Mouse (Mus musculus) limb, embryonic 10.5 days (tissue): ENCODE results near the gene Prss50. TPM values are rescaled to one million over a fixed set of nuclear protein-coding genes. Genes with fewer than 3 reads are reported as not detected.
"Not testable (repeated sequence)": the region's sequence is repeated elsewhere in the genome, so short reads cannot be mapped to it uniquely, and the experiment has no call there.

Source experiments
- DNase-seq: peaks from one replicate; pipeline ENCODE4 v3.0.0-alpha.2; 2017; ENCODE audit warnings: low spot score
- H3K27ac ChIP-seq: fragments of 300-500 bp; sonication (generic); 2 replicates; pipeline ENCODE4 v1.5.1; 2016; ENCODE audit warnings: mild to moderate bottlenecking
- H3K27me3 ChIP-seq: fragments of 300-500 bp; sonication (generic); 2 replicates; pipeline ENCODE4 v1.6.1; 2016; ENCODE audit warnings: low read depth, mild to moderate bottlenecking; ENCODE audit not compliant: poor library complexity, severe bottlenecking
- H3K36me3 ChIP-seq: fragments of 300-500 bp; sonication (generic); 2 replicates; pipeline ENCODE4 v1.6.1; 2016; ENCODE audit warnings: mild to moderate bottlenecking, moderate library complexity
- H3K4me1 ChIP-seq: fragments of 300-500 bp; sonication (generic); 2 replicates; pipeline ENCODE4 v1.6.1; 2016
- H3K4me3 ChIP-seq: fragments of 300-500 bp; sonication (generic); 2 replicates; pipeline ENCODE4 v1.5.1; 2016; ENCODE audit warnings: mild to moderate bottlenecking, moderate library complexity
- H3K9me3 ChIP-seq: fragments of 300-500 bp; sonication (generic); replicated peaks from 2 replicates; pipeline ENCODE4 v1.6.1; 2016; ENCODE audit warnings: mild to moderate bottlenecking
- WGBS: fragments of 180-500 bp; shearing (Covaris S2); methylation state at CpG from one replicate; pipeline ENCODE4 v1.1.7; 2016; 5-methylcytosine and 5-hydroxymethylcytosine counted together
- polyA plus RNA-seq: library from polyadenylated mRNA; unstranded; fragments of >200 nt; fragmentation: Nextera tagmentation; extraction: Ambion mirVana; gene quantifications from 2 replicates; pipeline ENCODE4 v1.2.1, GENCODE M21; 2016

The Prss50 gene
- polyA plus RNA-seq: 0.69 and 0.83 TPM in 2 replicates

DNA sequence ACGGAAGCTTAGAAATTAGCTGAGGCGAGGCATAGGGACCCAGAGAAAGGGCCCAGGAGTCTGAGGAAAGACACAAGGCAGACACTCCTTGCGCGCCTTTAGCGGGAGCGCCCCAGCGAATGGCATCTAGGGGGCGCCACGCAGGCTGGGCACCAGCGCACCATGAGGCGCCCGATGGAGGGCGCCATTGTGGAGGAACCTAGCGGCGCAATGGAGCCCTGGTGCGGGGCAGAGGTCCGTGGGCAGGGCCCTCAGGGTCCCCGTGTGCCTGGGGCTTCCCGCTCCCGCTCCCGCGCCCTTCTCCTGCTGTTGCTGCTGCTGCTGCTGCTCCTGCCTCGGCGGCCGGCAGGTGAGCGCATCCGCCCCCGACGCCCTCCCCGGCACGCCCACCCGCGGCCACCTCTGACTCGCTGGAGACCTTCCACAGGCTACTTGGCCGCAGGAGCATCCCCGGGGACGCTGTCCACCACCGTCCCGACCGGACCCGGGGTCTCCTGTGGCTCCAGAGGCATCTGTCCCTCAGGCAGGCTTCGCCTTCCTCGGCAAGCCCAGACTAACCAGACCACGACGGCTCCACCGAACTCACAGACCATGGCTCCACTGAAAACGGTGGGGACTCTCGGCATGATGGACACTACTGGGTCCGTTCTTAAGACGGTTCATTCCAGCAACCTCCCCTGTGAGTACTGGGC, at the start of gene Prss50:
Gene Prss50, plus strand, starts transcription at position 187 of the 692 bp plus-strand sequence.
- Histone ChIP-seq H3K36me3 (no peaks in the 10 kb centered on the region), H3K27ac (peak within 1 kb of the TSS; percentile 54; the same call in 1 of the 2 replicates), H3K27me3 (peaks cover 38% of the 10 kb centered on the region), H3K4me3 (peak within 1 kb of the TSS; percentile 46), H3K4me1 (peaks cover 15% of the 10 kb centered on the region), H3K9me3 (no peaks in the 10 kb centered on the region)
- WGBS: 8% methylated on average over 49 of the region's 50 CpGs
- DNase-seq: peak; percentile 62

- H3K4me1 ChIP-seq: peaks cover 6% of the 10 kb centered on the region; the same call in 1 of the 2 replicates
- H3K27ac ChIP-seq: no peak overlapping the region
- no peaks in the 10 kb centered on the region for H3K9me3 ChIP-seq
- WGBS: 83% methylated on average over 4 of the region's 4 CpGs
- H3K36me3 ChIP-seq: no peaks in the 10 kb centered on the region
- H3K4me3 ChIP-seq: no peak overlapping the region
- peaks cover 8% of the 10 kb centered on the region; the same call in 1 of the 2 replicates for H3K27me3 ChIP-seq
- DNase-seq: no peak
These were observed 47.7 kb upstream of the Prss50 start for GRCm38 (mm10) chr9:110810051-110810450.

DNA sequence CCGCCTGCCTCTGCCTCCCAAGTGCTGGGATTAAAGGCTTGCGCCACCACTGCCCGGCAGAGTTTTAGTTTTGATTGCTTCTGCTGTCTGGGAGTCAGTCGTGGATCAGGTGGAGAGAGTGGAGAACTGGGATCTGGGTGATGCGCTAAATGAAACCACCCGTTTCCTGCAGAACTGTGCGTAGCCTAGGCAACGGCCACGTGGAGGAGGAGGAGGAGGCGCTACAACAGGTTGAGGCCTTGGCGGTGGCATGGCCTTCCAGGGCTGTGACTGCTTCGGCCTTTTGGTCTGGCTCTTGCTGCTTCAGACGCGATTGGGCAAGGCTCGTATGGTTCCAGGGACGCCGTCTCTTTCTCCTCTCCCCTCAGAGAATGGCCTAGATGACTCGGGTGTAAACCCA, 44.0 kb upstream of the Prss50 start, which contains the start of gene Prss44:
Gene Prss44, plus strand, starts transcription at position 206 of the 400 bp plus-strand sequence.
- Histone ChIP-seq H3K36me3 (no peaks in the 10 kb centered on the region), H3K27me3 (peaks cover 8% of the 10 kb centered on the region; the same call in 1 of the 2 replicates), H3K9me3 (no peaks in the 10 kb centered on the region), H3K27ac (no peak within 1 kb of the TSS), H3K4me1 (peaks cover 6% of the 10 kb centered on the region; the same call in 1 of the 2 replicates), H3K4me3 (no peak within 1 kb of the TSS)
- no peak for DNase-seq
- 61% methylated on average over 18 of the region's 18 CpGs for WGBS

DNA sequence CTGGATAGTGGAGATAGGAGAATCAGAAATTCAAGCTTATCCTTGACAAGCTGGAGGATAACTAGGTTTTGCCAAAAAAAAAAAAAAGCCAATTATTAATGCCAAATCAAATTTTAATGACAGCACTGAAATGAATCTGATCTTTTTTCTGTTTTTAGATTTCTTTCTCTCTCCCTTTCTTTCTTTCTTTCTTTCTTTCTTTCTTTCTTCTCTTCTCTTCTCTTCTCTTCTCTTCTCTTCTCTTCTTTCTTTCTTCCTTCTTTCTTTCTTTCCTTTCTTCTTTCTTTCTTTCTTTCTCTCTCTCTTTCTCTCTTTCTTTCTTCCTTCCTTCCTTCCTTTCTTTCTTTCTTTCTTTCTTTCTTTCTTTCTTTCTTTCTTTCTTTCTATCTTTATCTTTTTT, 37.2 kb upstream of the Prss50 start:
- not testable (repeated sequence) for H3K27ac ChIP-seq, H3K36me3 ChIP-seq, DNase-seq, H3K4me1 ChIP-seq, H3K4me3 ChIP-seq, H3K9me3 ChIP-seq
- H3K27me3 ChIP-seq: peaks cover 11% of the 10 kb centered on the region; the same call in 1 of the 2 replicates

DNA sequence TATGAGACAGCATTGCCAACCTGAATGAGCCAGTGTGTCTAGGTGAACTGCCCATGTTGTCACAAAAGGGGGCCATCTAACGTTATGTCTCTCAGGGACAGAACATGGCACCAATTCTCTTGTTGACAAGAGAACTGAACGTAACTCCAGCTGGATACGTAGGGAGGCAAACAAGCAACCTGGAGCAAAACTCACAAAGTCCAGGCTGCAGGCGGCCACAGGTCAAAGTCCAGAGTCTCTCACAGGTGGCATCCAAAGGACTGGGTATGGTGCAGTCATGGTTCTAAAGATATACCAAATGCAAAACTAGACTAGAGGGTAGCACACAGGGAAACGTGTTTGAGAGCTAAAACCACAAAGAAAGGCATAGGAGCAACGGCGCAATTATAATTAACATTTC, 36.3 kb upstream of the Prss50 start:
- H3K4me1 ChIP-seq: peaks cover 7% of the 10 kb centered on the region
- H3K27me3 ChIP-seq: peaks cover 11% of the 10 kb centered on the region; the same call in 1 of the 2 replicates
- no peaks in the 10 kb centered on the region for H3K36me3 ChIP-seq
- WGBS: 90% methylated on average over 7 of the region's 7 CpGs
- no peaks in the 10 kb centered on the region for H3K9me3 ChIP-seq
- DNase-seq: no peak
- H3K4me3 ChIP-seq: no peak overlapping the region
- no peak overlapping the region for H3K27ac ChIP-seq

DNA sequence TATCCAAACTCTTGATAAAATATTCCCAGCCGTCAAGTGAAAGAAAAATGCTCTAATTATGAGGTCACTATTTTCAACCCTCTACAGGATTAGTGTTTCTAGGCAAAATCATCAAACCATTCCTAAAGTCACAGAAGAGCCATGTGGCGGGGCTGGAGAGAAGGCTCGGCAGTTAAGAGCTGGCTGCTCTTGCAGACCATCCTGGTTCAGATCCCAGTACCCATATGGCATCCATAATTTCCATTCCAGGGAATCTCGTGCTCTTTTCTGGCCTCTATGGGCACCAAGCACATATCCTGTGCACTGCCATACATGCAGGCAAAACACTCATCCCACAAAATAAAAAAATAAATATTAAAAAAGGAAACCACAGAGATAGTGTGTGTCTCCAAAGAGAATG, 32.3 kb upstream of the Prss50 start:
- no peaks in the 10 kb centered on the region for H3K36me3 ChIP-seq
- H3K4me3 ChIP-seq: no peak overlapping the region
- H3K27ac ChIP-seq: no peak overlapping the region
- no peaks in the 10 kb centered on the region for H3K9me3 ChIP-seq
- peaks cover 7% of the 10 kb centered on the region for H3K4me1 ChIP-seq
- peaks cover 30% of the 10 kb centered on the region for H3K27me3 ChIP-seq
- no peak for DNase-seq
- 88% methylated on average over 4 of the region's 4 CpGs for WGBS

- H3K36me3 ChIP-seq: no peaks in the 10 kb centered on the region
- 81% methylated on average over 7 of the region's 7 CpGs for WGBS
- no peak for DNase-seq
- H3K27me3 ChIP-seq: peaks cover 30% of the 10 kb centered on the region
- no peaks in the 10 kb centered on the region for H3K9me3 ChIP-seq
- no peak overlapping the region for H3K4me3 ChIP-seq
- no peak overlapping the region for H3K27ac ChIP-seq
- H3K4me1 ChIP-seq: peaks cover 7% of the 10 kb centered on the region
These were observed 31.9 kb upstream of the Prss50 start for GRCm38 (mm10) chr9:110825832-110826231.

- peaks cover 7% of the 10 kb centered on the region for H3K4me1 ChIP-seq
- H3K36me3 ChIP-seq: no peaks in the 10 kb centered on the region
- DNase-seq: no peak
- H3K9me3 ChIP-seq: no peaks in the 10 kb centered on the region
- WGBS: 83% methylated on average over 3 of the region's 3 CpGs
- peaks cover 27% of the 10 kb centered on the region for H3K27me3 ChIP-seq
- no peak within 1 kb of the TSS for H3K27ac ChIP-seq
- no peak within 1 kb of the TSS for H3K4me3 ChIP-seq
These were observed 31.4 kb upstream of the Prss50 start, which contains the start of gene Prss43 for GRCm38 (mm10) chr9:110826390-110826789. TSS of gene Prss43 (plus strand) at chr9:110826690.

- Histone ChIP-seq H3K36me3 (no peaks in the 10 kb centered on the region), H3K27ac (no peak overlapping the region), H3K27me3 (peaks cover 17% of the 10 kb centered on the region; the same call in 1 of the 2 replicates), H3K4me3 (no peak overlapping the region), H3K4me1 (peaks cover 4% of the 10 kb centered on the region), H3K9me3 (no peaks in the 10 kb centered on the region)
- DNase-seq: no peak
- WGBS: 87% methylated on average over 5 of the region's 5 CpGs
These were observed 24.7 kb upstream of the Prss50 start for GRCm38 (mm10) chr9:110833021-110833420.

DNA sequence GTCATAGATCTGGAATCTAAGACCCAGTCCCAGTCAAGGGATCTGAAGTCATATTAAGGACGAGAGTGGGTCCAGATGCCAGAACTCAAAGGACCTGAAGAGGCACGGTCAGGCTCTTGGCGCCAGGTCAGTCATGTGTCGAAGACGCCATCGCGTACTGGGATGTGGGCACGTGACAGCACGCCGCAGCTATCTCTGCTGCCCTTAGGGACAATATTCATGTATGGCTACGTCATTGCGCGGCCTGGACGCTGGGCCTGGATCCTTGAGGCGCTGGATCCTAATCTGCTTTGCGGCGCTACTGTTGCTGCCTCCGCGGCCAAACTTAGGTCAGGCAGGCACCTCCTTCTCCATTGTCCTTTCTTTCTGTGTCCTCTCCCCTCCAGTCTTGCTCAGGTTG, 23.4 kb upstream of the Prss50 start, which contains the start of gene Prss45:
Gene Prss45, plus strand, starts transcription at position 178 of the 400 bp plus-strand sequence.
- no peaks in the 10 kb centered on the region for H3K9me3 ChIP-seq
- H3K27ac ChIP-seq: no peak within 1 kb of the TSS
- 78% methylated on average over 19 of the region's 19 CpGs for WGBS
- peaks cover 4% of the 10 kb centered on the region for H3K4me1 ChIP-seq
- H3K27me3 ChIP-seq: peaks cover 8% of the 10 kb centered on the region; the same call in 1 of the 2 replicates
- H3K4me3 ChIP-seq: no peak within 1 kb of the TSS
- H3K36me3 ChIP-seq: no peaks in the 10 kb centered on the region
- no peak for DNase-seq

DNA sequence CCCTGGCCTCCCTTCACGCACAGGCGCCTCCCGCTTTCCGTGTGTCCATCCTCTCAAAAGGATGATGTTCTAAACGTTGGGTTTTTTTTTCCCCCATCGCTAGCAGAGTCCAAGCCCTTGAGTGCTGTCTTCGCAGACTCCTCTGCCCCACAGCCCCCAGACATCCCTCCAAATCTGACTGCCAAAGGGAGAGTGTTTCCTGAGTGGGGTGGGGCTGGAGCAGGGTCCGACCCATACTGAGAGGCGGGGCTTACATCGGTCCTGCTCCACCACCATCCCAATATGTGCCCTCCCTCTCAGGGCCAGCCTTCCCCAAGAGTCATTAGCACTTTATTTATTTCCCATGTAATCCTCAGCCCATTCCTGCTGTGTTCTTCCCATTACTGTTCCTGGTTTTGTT, 22.8 kb upstream of the Prss50 start:
- WGBS: 36% methylated on average over 10 of the region's 10 CpGs
- Histone ChIP-seq H3K36me3 (no peaks in the 10 kb centered on the region), H3K4me3 (no peak overlapping the region), H3K27me3 (peaks cover 8% of the 10 kb centered on the region; the same call in 1 of the 2 replicates), H3K27ac (no peak overlapping the region), H3K4me1 (peaks cover 4% of the 10 kb centered on the region), H3K9me3 (no peaks in the 10 kb centered on the region)
- no peak for DNase-seq

- H3K9me3 ChIP-seq: no peaks in the 10 kb centered on the region
- H3K27me3 ChIP-seq: peaks cover 8% of the 10 kb centered on the region; the same call in 1 of the 2 replicates
- no peak for DNase-seq
- H3K4me1 ChIP-seq: peaks cover 7% of the 10 kb centered on the region
- 71% methylated on average over 2 of the region's 2 CpGs for WGBS
- no peaks in the 10 kb centered on the region for H3K36me3 ChIP-seq
- no peak overlapping the region for H3K4me3 ChIP-seq
- no peak overlapping the region for H3K27ac ChIP-seq
These were observed 21.7 kb upstream of the Prss50 start for GRCm38 (mm10) chr9:110836112-110836511.

DNA sequence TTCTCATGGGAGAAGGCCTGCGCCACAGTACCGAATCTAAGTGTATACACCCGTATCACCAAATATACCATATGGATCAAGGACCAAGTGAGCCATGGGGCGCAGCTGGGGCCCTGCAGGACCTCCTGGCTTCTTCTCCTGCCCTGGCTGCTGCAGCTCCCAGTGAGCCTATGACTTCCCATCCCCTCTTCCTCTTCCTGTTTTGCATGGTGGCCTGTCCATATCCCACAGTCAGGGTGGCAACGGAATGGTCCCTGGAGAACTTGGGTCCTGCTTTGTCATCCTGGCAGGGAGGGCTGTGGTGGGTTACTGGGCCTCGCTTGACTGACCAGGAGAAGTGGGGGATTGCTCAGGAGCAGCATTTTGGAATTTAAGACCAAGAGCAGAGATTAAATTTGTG, 16.9 kb upstream of the Prss50 start:
- peaks cover 5% of the 10 kb centered on the region; the same call in 1 of the 2 replicates for H3K4me1 ChIP-seq
- WGBS: 90% methylated on average over 6 of the region's 6 CpGs
- no peaks in the 10 kb centered on the region for H3K36me3 ChIP-seq
- no peak overlapping the region for H3K4me3 ChIP-seq
- H3K27ac ChIP-seq: no peak overlapping the region
- H3K27me3 ChIP-seq: no peaks in the 10 kb centered on the region
- H3K9me3 ChIP-seq: no peaks in the 10 kb centered on the region
- DNase-seq: no peak
